10 mouse cellular contexts compared by ENCODE assay signal in genomic region chr14:54575031-54575430, GRCm38 (mm10). TPM values are rescaled to one million over a fixed set of nuclear protein-coding genes. Genes with fewer than 3 reads are reported as not detected.
DNase-seq lines count a peak whose midpoint lies in the region; ATAC-seq and TF ChIP-seq lines count a peak whose summit lies in the region.
"Had no signal": no experiment of that assay in that cellular context is flagged by ENCODE, and none has a peak within 500 bp of the region (broad histone marks: within the 10 kb centered on the region; RNA-seq: fewer than 3 reads in every experiment).

No protein-coding gene starts in this region.

- H3K9me3 ChIP-seq in heart, postnatal 0 days (replicated peaks; ENCODE audit: control insufficient read depth, low read length), result no peaks in the 10 kb centered on the region
- H3K9me3 ChIP-seq in liver, embryonic 16.5 days (replicated peaks; ENCODE audit: control insufficient read depth, low read length), result no peaks in the 10 kb centered on the region

- no peak for ATAC-seq in heart, postnatal 0 days (ENCODE audit: insufficient read depth, low read depth)
- no peak for ATAC-seq in liver, embryonic 16.5 days (ENCODE audit: low read depth)

- TF ChIP-seq CTCF in gastrocnemius, adult 2 months (IDR thresholded peaks at IDR 0.05), result no peak
- TF ChIP-seq CTCF in C2C12 (IDR thresholded peaks at IDR 0.05; ENCODE audit: control insufficient read depth, insufficient read depth, insufficient read length), result no peak
- no peak for TF ChIP-seq CTCF in heart, postnatal 0 days (IDR thresholded peaks at IDR 0.05; ENCODE audit: low read depth)

- H3K79me2 ChIP-seq in C2C12 (ENCODE audit: control insufficient read depth, insufficient read depth), result peaks cover 78% of the 10 kb centered on the region

- H3K4me2 ChIP-seq in heart, postnatal 0 days (ENCODE audit: low read depth, low read length), result peak overlapping the region; percentile 88
- H3K4me2 ChIP-seq in liver, embryonic 16.5 days (ENCODE audit: low read depth, low read length), result peak overlapping the region; percentile 62

- no peak for TF ChIP-seq EP300 in heart, postnatal 0 days (IDR thresholded peaks at IDR 0.05; ENCODE audit: low read depth)

- no peaks in the 10 kb centered on the region for H3K27me3 ChIP-seq in C2C12 (ENCODE audit: control insufficient read depth, insufficient read depth, insufficient read length)
- no peaks in the 10 kb centered on the region for H3K27me3 ChIP-seq in heart, postnatal 0 days (ENCODE audit: control insufficient read depth, insufficient read depth, low read length)
- H3K27me3 ChIP-seq in liver, embryonic 16.5 days (ENCODE audit: control insufficient read depth, insufficient read depth, low read depth, low read length), result peaks cover 54% of the 10 kb centered on the region

- H3K36me3 ChIP-seq in C2C12 (ENCODE audit: control insufficient read depth, insufficient read depth), result peaks cover 43% of the 10 kb centered on the region
- H3K36me3 ChIP-seq in heart, postnatal 0 days (replicated peaks; ENCODE audit: control insufficient read depth, insufficient read depth, low read length), result peaks cover 17% of the 10 kb centered on the region
- no peaks in the 10 kb centered on the region for H3K36me3 ChIP-seq in liver, embryonic 16.5 days (ENCODE audit: control insufficient read depth, insufficient read depth)

- H3K9ac ChIP-seq in heart, postnatal 0 days (replicated peaks; ENCODE audit: low read depth, low read length), result peak overlapping the region; percentile 77
- H3K9ac ChIP-seq in liver, embryonic 16.5 days (ENCODE audit: low read depth, low read length), result peak overlapping the region; percentile 41

- WGBS in heart, postnatal 0 days, result 11% methylated on average over 8 of the region's 8 CpGs
- whole genome bisulfite sequencing in liver, embryonic 16.5 days (ENCODE audit: insufficient replicate concordance), result 14% methylated on average over 8 of the region's 8 CpGs

- H3K4me1 ChIP-seq in heart, postnatal 0 days (ENCODE audit: control insufficient read depth, insufficient read depth), result peaks cover 36% of the 10 kb centered on the region
- peaks cover 23% of the 10 kb centered on the region for H3K4me1 ChIP-seq in liver, embryonic 16.5 days (ENCODE audit: control insufficient read depth, low read depth, low read length)

- no peak for DNase-seq in gastrocnemius, adult 2 months
- DNase-seq in gastrocnemius, postnatal 14 days, result no peak
- no peak for DNase-seq in heart, postnatal 0 days (ENCODE audit: low spot score)
- no peak for DNase-seq in left cerebral cortex, adult 11 months (ENCODE audit: low spot score)
- DNase-seq in frontal cortex, postnatal 10 days (ENCODE audit: low spot score in 2 of 2), result no peak
- no peak for DNase-seq in urinary bladder, postnatal 10 days (ENCODE audit: low spot score)

- H3K4me3 ChIP-seq in gastrocnemius, adult 2 months, result peak overlapping the region; percentile 90
- peak overlapping the region; percentile 90 for H3K4me3 ChIP-seq in C2C12 (ENCODE audit: insufficient read depth, poor library complexity, severe bottlenecking)
- peak overlapping the region; percentile 77 for H3K4me3 ChIP-seq in heart, postnatal 0 days (ENCODE audit: low read depth, low read length)
- H3K4me3 ChIP-seq in liver, embryonic 16.5 days (ENCODE audit: low read depth, low read length), result peak overlapping the region; percentile 67

- intact Hi-C loops in gastrocnemius, adult 2 months (cut with DNase I), result loop anchor here (5.0 kb wide), 2 partner anchors 48 to 348 kb away; no protein-coding TSS in a partner anchor
- intact Hi-C loops in gastrocnemius, postnatal 14 days (cut with DNase I; ENCODE audit: low total_unique reads), result no loop called here

- H3ac ChIP-seq in C2C12 (ENCODE audit: control insufficient read depth, insufficient read length, low read depth), result peak overlapping the region; percentile 83

- H3K79me3 ChIP-seq in C2C12 (ENCODE audit: low read depth), result peaks cover 59% of the 10 kb centered on the region

- peak overlapping the region; percentile 88 for H3K27ac ChIP-seq in gastrocnemius, adult 2 months
- H3K27ac ChIP-seq in heart, postnatal 0 days (ENCODE audit: low read depth), result peak overlapping the region; percentile 78
- H3K27ac ChIP-seq in liver, embryonic 16.5 days (ENCODE audit: low read length), result no peak overlapping the region

TF ChIP-seq in C2C12, 6 proteins besides CTCF, POLR2A, EP300 and RAD21:
- no peak for TF ChIP-seq MYOD1 (IDR thresholded peaks at IDR 0.05; ENCODE audit: control insufficient read depth, insufficient read length, low read depth)

RNA-seq across cellular contexts. Expression of gene Ajuba, which starts 2.3 kb away (rescaled TPM):
- total RNA-seq in gastrocnemius, adult 2 months (2021), result 1 to 10 TPM; 1.4 to 1.8 TPM
- total RNA-seq in gastrocnemius, postnatal 14 days (2021), result 1 to 10 TPM; 5.7 to 5.8 TPM
- polyA plus RNA-seq in C2C12 (2012; fragmentation: generic; extraction: Trizol), result 50.7 TPM
- total RNA-seq in heart, postnatal 0 days (2014; rRNA removed; ENCODE audit: low replicate concordance), result 24.8 and 32.5 TPM in 2 replicates
- polyA plus RNA-seq in heart, postnatal 0 days (2015; fragmentation: Nextera tagmentation; extraction: Ambion mirVana), result 9.9 and 11.3 TPM in 2 replicates
- 5.0 and 6.1 TPM in 2 replicates for polyA plus RNA-seq in liver, embryonic 16.5 days (2015; fragmentation: Nextera tagmentation; extraction: Ambion mirVana)

RNA-seq across cellular contexts. Expression of gene Haus4, which starts 20.6 kb away (rescaled TPM):
- 1 to 10 TPM; 3.1 to 3.3 TPM for total RNA-seq in gastrocnemius, adult 2 months (2021)
- total RNA-seq in gastrocnemius, postnatal 14 days (2021), result 1 to 10 TPM; 5.8 to 6.5 TPM
- polyA plus RNA-seq in C2C12 (2012; fragmentation: generic; extraction: Trizol), result 30.0 TPM
- 84.6 and 109 TPM in 2 replicates for total RNA-seq in heart, postnatal 0 days (2014; rRNA removed; ENCODE audit: low replicate concordance)
- polyA plus RNA-seq in heart, postnatal 0 days (2015; fragmentation: Nextera tagmentation; extraction: Ambion mirVana), result 26.3 and 27.0 TPM in 2 replicates
- 31.5 and 32.2 TPM in 2 replicates for polyA plus RNA-seq in liver, embryonic 16.5 days (2015; fragmentation: Nextera tagmentation; extraction: Ambion mirVana)

RNA-seq across cellular contexts. Expression of gene 4931414P19Rik, which starts 30.8 kb away (rescaled TPM):
- total RNA-seq in gastrocnemius, adult 2 months (2021), result 1 to 10 TPM; 2.2 to 4.0 TPM
- total RNA-seq in gastrocnemius, postnatal 14 days (2021), result 1 to 10 TPM; 2.9 to 3.3 TPM
- 6.0 TPM for polyA plus RNA-seq in C2C12 (2012; fragmentation: generic; extraction: Trizol)
- total RNA-seq in heart, postnatal 0 days (2014; rRNA removed; ENCODE audit: low replicate concordance), result 5.3 and 12.4 TPM in 2 replicates
- 3.3 and 4.0 TPM in 2 replicates for polyA plus RNA-seq in heart, postnatal 0 days (2015; fragmentation: Nextera tagmentation; extraction: Ambion mirVana)
- polyA plus RNA-seq in liver, embryonic 16.5 days (2015; fragmentation: Nextera tagmentation; extraction: Ambion mirVana), result 2.3 and 2.5 TPM in 2 replicates

RNA-seq across cellular contexts. Expression of gene Psmb5, which starts 42.8 kb away (rescaled TPM):
- total RNA-seq in gastrocnemius, adult 2 months (2021), result 100 to 1,000 TPM; 161 to 172 TPM
- 100 to 1,000 TPM; 196 to 203 TPM for total RNA-seq in gastrocnemius, postnatal 14 days (2021)
- polyA plus RNA-seq in C2C12 (2012; fragmentation: generic; extraction: Trizol), result 469 TPM
- total RNA-seq in heart, postnatal 0 days (2014; rRNA removed; ENCODE audit: low replicate concordance), result 207 TPM in 2 replicates
- polyA plus RNA-seq in heart, postnatal 0 days (2015; fragmentation: Nextera tagmentation; extraction: Ambion mirVana), result 342 and 350 TPM in 2 replicates
- polyA plus RNA-seq in liver, embryonic 16.5 days (2015; fragmentation: Nextera tagmentation; extraction: Ambion mirVana), result 173 and 183 TPM in 2 replicates

RNA-seq across cellular contexts. Expression of gene Psmb11, which starts 46.2 kb away (rescaled TPM):
- not detected for total RNA-seq in gastrocnemius, adult 2 months (2021)
- not detected for total RNA-seq in gastrocnemius, postnatal 14 days (2021)
- 0.01 TPM for polyA plus RNA-seq in C2C12 (2012; fragmentation: generic; extraction: Trizol)
- total RNA-seq in heart, postnatal 0 days (2014; rRNA removed; ENCODE audit: low replicate concordance), result not detected in 2 replicates
- polyA plus RNA-seq in heart, postnatal 0 days (2015; fragmentation: Nextera tagmentation; extraction: Ambion mirVana), result not detected in 2 replicates
- not detected in 2 replicates for polyA plus RNA-seq in liver, embryonic 16.5 days (2015; fragmentation: Nextera tagmentation; extraction: Ambion mirVana)
- total RNA-seq: adrenal gland, postnatal 10 days; liver, adult 2 months had no signal
- polyA plus RNA-seq: liver, adult 2 months had no signal

Comparison
In these comparisons a context has a peak if more than half of its experiments do, and no peak if none do; other contexts are left out.
1. RNA of gene Haus4, which starts 20.6 kb away (total RNA-seq): 84.6 to 109 TPM in heart, postnatal 0 days; 5.8 to 6.5 TPM in gastrocnemius, postnatal 14 days and 3.1 to 3.3 TPM in gastrocnemius, adult 2 months; every median in the first group is over 10 times any median in the second.
2. Peak in every context shown above with its lines, with median percentiles within 50 percentile points of each other: H3K4me3 ChIP-seq.